Mouse (Mus musculus) heart, adult 2 months (tissue): Measurements from ENCODE around the gene Zfp970. TPM values are rescaled to one million over a fixed set of nuclear protein-coding genes. Genes with fewer than 3 reads are reported as not detected.
"Not testable (repeated sequence)": the region's sequence is repeated elsewhere in the genome, so short reads cannot be mapped to it uniquely, and the experiment has no call there.

ENCODE experiments used
- DNase-seq, 2 experiments: peaks; one replicate each; pipeline ENCODE4 v3.0.0; 2021
- H3K27ac ChIP-seq: fragments of 200-600 bp; 2 replicates; pipeline ENCODE4 v1.8.1; 2022
- H3K27me3 ChIP-seq: fragments of 200-500 bp; 2 replicates; pipeline ENCODE4 v1.6.1; 2012; ENCODE audit warnings: mild to moderate bottlenecking, low read length, inconsistent platforms, mixed read lengths; ENCODE audit not compliant: control insufficient read depth, insufficient read depth
- H3K36me3 ChIP-seq: fragments of 200-500 bp; 2 replicates; pipeline ENCODE4 v1.6.1; 2012; ENCODE audit warnings: low read length, inconsistent platforms; ENCODE audit not compliant: control insufficient read depth, insufficient read depth
- H3K4me1 ChIP-seq: fragments of 200-500 bp; 2 replicates; pipeline ENCODE4 v1.6.1; 2011; ENCODE audit warnings: low read length; ENCODE audit not compliant: control insufficient read depth, insufficient read depth
- H3K4me3 ChIP-seq: fragments of 200-600 bp; 2 replicates; pipeline ENCODE4 v1.8.1; 2022
- H3K79me2 ChIP-seq: fragments of 200-500 bp; replicated peaks from 2 replicates; pipeline ENCODE4 v1.6.1; 2012; ENCODE audit warnings: mild to moderate bottlenecking, inconsistent platforms, low read length, moderate library complexity, mixed read lengths; ENCODE audit not compliant: control insufficient read depth, insufficient read depth
- H3K9ac ChIP-seq: fragments of 200-500 bp; 2 replicates; pipeline ENCODE4 v1.6.1; 2012; ENCODE audit warnings: low read depth, mild to moderate bottlenecking, control low read depth, inconsistent platforms, low read length, mixed read lengths
- CTCF ChIP-seq: fragments of 200-600 bp; IDR thresholded peaks from 2 replicates; pipeline ENCODE4 v1.8.1; 2022; ENCODE audit warnings: antibody characterized with exemption, mild to moderate bottlenecking, moderate library complexity
- EP300 ChIP-seq: fragments of 200-500 bp; IDR thresholded peaks from 2 replicates; pipeline ENCODE4 v1.6.1; 2011; ENCODE audit warnings: low read depth, low read length, control low read depth; ENCODE audit not compliant: insufficient read depth
- POLR2A ChIP-seq: fragments of 200-500 bp; IDR thresholded peaks from 2 replicates; pipeline ENCODE4 v1.6.1; 2011; ENCODE audit warnings: mild to moderate bottlenecking, low read depth, low read length, control low read depth; ENCODE audit not compliant: insufficient read depth
- WGBS: fragments of 180-500 bp; shearing (Covaris S2); methylation state at CpG from one replicate; pipeline ENCODE4 v1.1.7; 2018; 5-methylcytosine and 5-hydroxymethylcytosine counted together
- intact Hi-C: fragments of 180-260 bp; cut with DNase I; formaldehyde crosslinking; loops from one replicate; pipeline ENCODE4 v1.15.1; 2025
- polyA plus RNA-seq: library from polyadenylated mRNA; depleted of rRNA; stranded (reverse); fragments of >200 nt; gene quantifications from 2 replicates; pipeline ENCODE4 v1.2.3, GENCODE M21; 2012
- total RNA-seq, 2 experiments: library from RNA; stranded (reverse); gene quantifications; 2 replicates each; pipeline ENCODE4 v1.2.3; 2021

Zfp970 gene
- total and polyA plus RNA-seq, 3 experiments, result 13.3 to 741 (median 531) TPM

- H3K4me3 ChIP-seq, DNase-seq, H3K27ac ChIP-seq, intact Hi-C loops, H3K4me1 ChIP-seq, H3K9ac ChIP-seq, H3K27me3 ChIP-seq, H3K79me2 ChIP-seq, H3K36me3 ChIP-seq: not testable (repeated sequence)
- 83% methylated on average over 3 of the region's 3 CpGs for WGBS
These were observed 47.4 kb downstream of the Zfp970 start for GRCm38 (mm10) chr2:177511972-177512371.

DNA sequence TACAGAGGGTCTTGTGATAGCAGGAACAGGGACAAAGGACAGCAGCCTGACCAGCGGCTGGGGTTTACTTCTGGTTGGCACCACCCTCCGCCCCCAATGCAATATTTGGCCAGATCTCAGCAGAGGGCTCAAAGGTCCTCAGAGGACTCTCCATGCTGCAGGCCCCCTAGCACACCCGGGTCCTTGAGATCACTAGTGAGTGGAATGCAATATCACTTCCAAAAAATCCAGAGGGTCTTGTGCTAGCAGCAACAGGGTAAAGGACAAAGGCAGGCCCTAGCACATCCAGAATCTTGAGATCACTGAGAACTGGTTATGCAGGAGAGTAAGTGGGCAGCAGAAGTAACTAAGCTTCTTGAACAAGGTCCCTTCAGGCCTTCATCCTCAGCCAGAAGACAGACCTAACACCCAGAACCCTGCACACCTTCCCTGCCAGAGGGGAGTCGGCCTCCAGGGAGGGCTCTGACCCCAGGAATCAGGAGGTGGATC, 49.5 kb downstream of the Zfp970 start:
- H3K4me3 ChIP-seq, intact Hi-C loops, H3K27me3 ChIP-seq, H3K4me1 ChIP-seq, H3K27ac ChIP-seq, H3K36me3 ChIP-seq, DNase-seq, H3K79me2 ChIP-seq, H3K9ac ChIP-seq: not testable (repeated sequence)
- WGBS, result 81% methylated on average over 4 of the region's 4 CpGs

DNA sequence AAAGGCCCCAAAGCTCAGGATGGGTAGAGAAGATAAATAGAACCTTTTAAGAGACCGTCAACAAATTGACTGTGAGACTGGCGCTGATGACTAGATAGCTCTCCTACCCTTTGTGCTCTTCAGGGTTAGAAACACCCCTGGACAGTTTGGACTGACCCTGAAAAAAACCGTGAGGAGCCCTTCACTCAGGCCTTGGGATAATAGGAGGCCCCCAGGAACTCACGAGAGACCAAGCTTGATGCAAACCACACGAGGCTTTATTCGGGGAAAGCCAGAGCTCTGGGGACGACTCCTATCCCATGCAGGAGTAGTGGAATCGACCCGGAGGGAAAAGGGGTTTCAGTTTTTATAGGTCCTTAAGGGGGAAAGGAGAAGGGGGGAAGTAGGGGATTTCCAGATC, 53.2 kb downstream of the Zfp970 start:
- WGBS, result 74% methylated on average over 9 of the region's 9 CpGs
- H3K9ac ChIP-seq, H3K36me3 ChIP-seq, H3K4me3 ChIP-seq, H3K79me2 ChIP-seq, DNase-seq, H3K27ac ChIP-seq, H3K4me1 ChIP-seq, H3K27me3 ChIP-seq, intact Hi-C loops: not testable (repeated sequence)

- H3K9ac ChIP-seq, intact Hi-C loops, H3K4me3 ChIP-seq, H3K36me3 ChIP-seq, H3K27me3 ChIP-seq, H3K27ac ChIP-seq, DNase-seq, H3K79me2 ChIP-seq, H3K4me1 ChIP-seq: not testable (repeated sequence)
- 85% methylated on average over 7 of the region's 7 CpGs for WGBS
These were observed 53.8 kb downstream of the Zfp970 start for GRCm38 (mm10) chr2:177518354-177518753.

DNA sequence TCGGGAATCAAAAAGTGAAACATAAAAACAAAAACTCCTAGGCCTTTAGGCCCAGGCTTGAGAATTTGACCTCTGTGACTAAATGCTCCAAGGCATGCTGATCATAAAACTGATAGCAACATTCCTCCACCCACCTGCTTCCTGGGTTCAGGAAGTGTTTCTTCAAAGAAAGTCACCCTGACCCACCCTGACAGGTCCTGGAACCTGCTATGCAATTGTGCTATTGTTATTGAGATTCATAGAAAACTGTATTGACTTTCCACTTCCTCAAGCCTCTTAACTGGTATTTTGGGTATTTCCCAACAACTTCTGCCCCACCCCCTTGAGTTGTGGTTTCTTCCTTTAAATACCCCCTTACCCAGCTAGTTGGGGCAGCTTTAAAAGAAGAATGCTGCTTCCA, 54.4 kb downstream of the Zfp970 start:
- H3K4me3 ChIP-seq, H3K27ac ChIP-seq, intact Hi-C loops, H3K27me3 ChIP-seq, H3K79me2 ChIP-seq, DNase-seq, H3K9ac ChIP-seq, H3K4me1 ChIP-seq, H3K36me3 ChIP-seq: not testable (repeated sequence)
- WGBS, result 78% methylated on average over 1 of the region's 1 CpGs

DNA sequence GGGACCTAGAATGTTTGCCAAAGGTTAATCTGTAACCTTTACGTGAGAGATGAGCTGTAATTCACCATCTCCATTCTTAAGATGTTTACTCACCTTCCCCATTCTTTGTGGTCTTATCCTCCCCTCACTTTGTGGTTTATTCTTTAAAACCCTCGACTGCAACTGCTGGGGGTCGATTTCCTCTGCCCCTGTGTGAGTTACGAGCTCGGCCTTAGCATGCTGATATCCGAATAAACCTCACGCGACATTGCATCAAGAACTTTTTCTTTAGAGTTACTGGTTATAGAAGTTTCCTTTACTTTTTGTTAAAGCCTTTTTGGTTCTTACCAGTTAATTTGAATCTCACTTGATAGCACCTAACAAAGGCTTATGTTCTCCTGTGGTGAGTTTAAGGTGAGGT, 55.5 kb downstream of the Zfp970 start:
- intact Hi-C loops, result no loop called here
- TF ChIP-seq POLR2A (no peak), EP300 (no peak), CTCF (no peak)
- DNase-seq, result no peak
- Histone ChIP-seq H3K4me1 (no peaks in the 10 kb centered on the region), H3K9ac (no peak overlapping the region), H3K4me3 (no peak overlapping the region), H3K27ac (no peak overlapping the region), H3K79me2 (no peaks in the 10 kb centered on the region), H3K27me3 (no peaks in the 10 kb centered on the region), H3K36me3 (no peaks in the 10 kb centered on the region)
- 71% methylated on average over 8 of the region's 8 CpGs for WGBS

- H3K36me3 ChIP-seq, result no peaks in the 10 kb centered on the region
These were observed 58.5 kb downstream of the Zfp970 start for GRCm38 (mm10) chr2:177523061-177523460.

GRCm38 (mm10) chr2:177523674-177524073, 59.1 kb downstream of the Zfp970 start:
- DNase-seq, H3K36me3 ChIP-seq, intact Hi-C loops, H3K27ac ChIP-seq, H3K79me2 ChIP-seq, H3K4me1 ChIP-seq, H3K4me3 ChIP-seq, H3K27me3 ChIP-seq, H3K9ac ChIP-seq: not testable (repeated sequence)
- whole genome bisulfite sequencing, result 85% methylated on average over 6 of the region's 6 CpGs

More at GRCm38 (mm10) chr2:177523061-177523460, 58.5 kb downstream of the Zfp970 start:
- WGBS, result 84% methylated on average over 20 of the region's 20 CpGs
- no peak for DNase-seq
- H3K4me1 ChIP-seq, result no peaks in the 10 kb centered on the region
- H3K4me3 ChIP-seq, result no peak overlapping the region
- TF ChIP-seq CTCF (no peak), EP300 (no peak), POLR2A (no peak)
- no peaks in the 10 kb centered on the region for H3K27me3 ChIP-seq
- H3K9ac ChIP-seq, result no peak overlapping the region
- H3K27ac ChIP-seq, result no peak overlapping the region
- intact Hi-C loops, result no loop called here
- no peaks in the 10 kb centered on the region for H3K79me2 ChIP-seq

GRCm38 (mm10) chr2:177524171-177524570, 59.6 kb downstream of the Zfp970 start:
- WGBS, result 86% methylated on average over 16 of the region's 16 CpGs
- intact Hi-C loops, H3K4me3 ChIP-seq: not testable (repeated sequence)

More at GRCm38 (mm10) chr2:177524171-177524570, 59.6 kb downstream of the Zfp970 start:
- not testable (repeated sequence) for H3K27ac ChIP-seq, DNase-seq, H3K79me2 ChIP-seq, H3K36me3 ChIP-seq, H3K4me1 ChIP-seq, H3K27me3 ChIP-seq, H3K9ac ChIP-seq
